Mouse (Mus musculus) stomach, embryonic 16.5 days (tissue): ENCODE measurements around the gene Chit1. TPM values are rescaled to one million over a fixed set of nuclear protein-coding genes. Genes with fewer than 3 reads are reported as not detected.
A peak's percentile ranks its signal among the peaks of the same experiment; 100 is the strongest.

Experiments used
- ATAC-seq: fragments of 200-750 bp; cut with Nextera tagmentation; 2 replicates; pipeline ENCODE4 v1.8.0; 2017; ENCODE audit warnings: moderate number of reproducible peaks, moderate TSS enrichment; ENCODE audit not compliant: insufficient read depth, low FRiP score
- H3K27ac ChIP-seq: fragments of 300-500 bp; sonication (generic); 2 replicates; pipeline ENCODE4 v1.5.1; 2014; ENCODE audit warnings: low read length
- H3K27me3 ChIP-seq: fragments of 300-500 bp; sonication (generic); 2 replicates; pipeline ENCODE4 v1.6.1; 2014; ENCODE audit warnings: low read length, control low read depth, mixed read lengths; ENCODE audit not compliant: control insufficient read depth, insufficient read depth
- H3K36me3 ChIP-seq: fragments of 300-500 bp; sonication (generic); 2 replicates; pipeline ENCODE4 v1.6.1; 2014; ENCODE audit warnings: low read length; ENCODE audit not compliant: control insufficient read depth, insufficient read depth
- H3K4me1 ChIP-seq: fragments of 300-500 bp; sonication (generic); 2 replicates; pipeline ENCODE4 v1.6.1; 2014; ENCODE audit warnings: low read length, control low read depth, mixed read lengths; ENCODE audit not compliant: control insufficient read depth, insufficient read depth
- H3K4me2 ChIP-seq: fragments of 300-500 bp; sonication (generic); 2 replicates; pipeline ENCODE4 v1.6.1; 2014; ENCODE audit warnings: low read depth, low read length, mixed read lengths
- H3K4me3 ChIP-seq: fragments of 300-500 bp; sonication (generic); replicated peaks from 2 replicates; pipeline ENCODE4 v1.5.1; 2014; ENCODE audit warnings: mild to moderate bottlenecking, low read length
- H3K9ac ChIP-seq: fragments of 300-500 bp; sonication (generic); 2 replicates; pipeline ENCODE4 v1.6.1; 2014; ENCODE audit warnings: low read length
- H3K9me3 ChIP-seq: fragments of 300-500 bp; sonication (generic); replicated peaks from 2 replicates; pipeline ENCODE4 v1.6.1; 2016; ENCODE audit warnings: low read length, control low read depth; ENCODE audit not compliant: control insufficient read depth
- WGBS: fragments of 180-500 bp; shearing (Covaris S2); extraction: QIAGEN DNeasy Blood & Tissue Kit; methylation state at CpG from one replicate; pipeline ENCODE4 v1.1.7; 2014; 5-methylcytosine and 5-hydroxymethylcytosine counted together
- polyA plus RNA-seq: library from polyadenylated mRNA; unstranded; fragments of >200 nt; fragmentation: Nextera tagmentation; extraction: Ambion mirVana; gene quantifications from 2 replicates; pipeline ENCODE4 v1.2.1, GENCODE M21; 2015

Gene Chit1
- polyA plus RNA-seq, 1 experiment from 2014 or later: 4.8 TPM

DNA sequence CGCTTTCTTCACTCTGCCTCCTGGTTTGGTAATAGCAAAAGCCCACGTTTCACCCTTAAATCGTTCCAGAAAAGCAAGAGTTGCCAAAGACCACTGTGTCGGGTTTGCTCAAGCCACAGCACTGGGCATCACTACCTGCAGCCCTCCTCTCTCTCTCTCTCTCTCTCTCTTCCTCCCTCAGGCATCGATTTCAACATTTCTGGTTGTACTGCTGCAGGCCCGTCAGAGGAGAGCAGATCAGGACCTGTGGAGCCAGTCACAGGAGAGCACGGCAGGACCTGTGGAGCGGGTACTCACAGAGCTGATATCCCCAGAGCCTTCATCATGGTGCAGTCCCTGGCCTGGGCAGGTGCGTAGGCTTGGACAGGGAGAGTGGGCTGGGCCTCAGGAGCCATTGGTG lies 27.4 kb downstream of the Chit1 start:
- WGBS: 77% methylated on average over 9 of the region's 9 CpGs

DNA sequence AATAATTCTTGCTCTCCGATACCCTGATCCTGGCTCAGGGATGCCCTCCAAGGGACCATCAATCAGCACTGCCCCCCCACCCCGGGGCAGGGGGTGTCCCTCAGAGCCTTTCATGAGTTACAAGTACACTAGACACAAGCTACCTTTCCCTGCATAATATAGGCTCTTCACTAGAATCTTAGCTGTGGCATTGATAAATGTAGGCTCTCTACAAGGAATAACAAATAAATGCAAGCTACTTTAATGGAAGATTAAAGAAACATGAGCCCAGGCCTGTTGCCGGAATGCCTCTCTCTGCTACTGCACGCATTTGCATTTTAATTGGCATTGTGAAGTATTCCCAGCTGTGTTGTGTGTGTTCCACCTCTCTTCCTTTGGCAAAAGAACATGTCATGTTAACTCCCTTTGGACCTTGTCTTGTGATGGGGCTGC lies 31.3 kb downstream of the Chit1 start:
- no peak overlapping the region for H3K9ac ChIP-seq
- ATAC-seq: no peak
- WGBS: 52% methylated on average over 4 of the region's 4 CpGs

More for the DNA sequence above, 27.4 kb downstream of the Chit1 start:
- Histone ChIP-seq H3K9me3 (no peaks in the 10 kb centered on the region), H3K27me3 (no peaks in the 10 kb centered on the region), H3K4me3 (no peak overlapping the region), H3K9ac (no peak overlapping the region), H3K4me2 (no peak overlapping the region), H3K27ac (no peak overlapping the region), H3K36me3 (no peaks in the 10 kb centered on the region), H3K4me1 (no peaks in the 10 kb centered on the region)
- no peak for ATAC-seq

DNA sequence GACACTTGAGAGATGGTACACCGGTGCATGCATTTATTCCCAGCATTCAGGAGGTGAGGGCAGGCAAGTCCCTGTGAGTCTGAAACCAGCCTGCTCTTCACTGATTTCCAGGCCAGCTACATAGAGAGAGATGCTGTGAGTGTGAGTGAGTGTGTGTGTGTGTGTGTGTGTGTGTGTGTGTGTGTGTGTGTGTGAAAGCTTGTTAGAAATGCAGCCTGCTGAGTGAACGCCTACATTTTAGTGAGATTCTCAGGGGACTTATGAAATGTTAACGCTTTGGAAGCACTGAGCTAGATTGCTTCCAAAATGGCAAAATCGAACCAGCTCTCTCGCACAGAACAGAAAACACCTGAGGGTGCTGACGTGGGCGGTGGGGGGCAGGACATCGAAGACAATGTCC lies 35.0 kb downstream of the Chit1 start:
- ATAC-seq: no peak
- Histone ChIP-seq H3K36me3 (no peaks in the 10 kb centered on the region), H3K9ac (no peak overlapping the region), H3K27me3 (no peaks in the 10 kb centered on the region), H3K4me3 (no peak overlapping the region), H3K27ac (no peak overlapping the region), H3K9me3 (no peaks in the 10 kb centered on the region), H3K4me2 (no peak overlapping the region), H3K4me1 (no peaks in the 10 kb centered on the region)
- 89% methylated on average over 8 of the region's 8 CpGs for WGBS

More for the DNA sequence above, 31.3 kb downstream of the Chit1 start:
- Histone ChIP-seq H3K4me1 (no peaks in the 10 kb centered on the region), H3K4me2 (no peak overlapping the region), H3K27me3 (no peaks in the 10 kb centered on the region), H3K27ac (no peak overlapping the region), H3K4me3 (no peak overlapping the region), H3K36me3 (no peaks in the 10 kb centered on the region), H3K9me3 (no peaks in the 10 kb centered on the region)

DNA sequence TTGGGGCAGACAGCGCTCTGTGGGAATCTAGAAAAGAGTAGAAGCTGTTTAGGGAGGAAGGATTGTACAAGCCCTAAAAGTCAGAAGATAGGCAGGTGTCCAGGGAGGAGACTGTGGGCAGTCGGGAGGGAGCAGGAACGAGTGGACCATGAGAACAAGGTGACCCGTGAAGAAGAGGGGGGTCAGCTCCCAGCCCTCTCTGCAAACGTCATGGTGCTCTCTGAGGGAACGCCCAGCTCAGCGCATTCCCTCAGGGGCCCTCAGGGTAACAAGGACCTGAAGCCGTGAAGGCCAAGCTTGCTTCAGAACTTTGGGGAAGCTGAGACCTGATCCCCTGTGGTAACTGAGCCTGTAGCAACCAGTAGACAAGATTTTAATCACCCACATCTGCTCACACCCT lies 39.0 kb downstream of the Chit1 start:
- Histone ChIP-seq H3K27me3 (no peaks in the 10 kb centered on the region), H3K4me3 (no peak overlapping the region), H3K27ac (no peak overlapping the region), H3K36me3 (no peaks in the 10 kb centered on the region), H3K9ac (no peak overlapping the region), H3K9me3 (no peaks in the 10 kb centered on the region), H3K4me2 (no peak overlapping the region), H3K4me1 (no peaks in the 10 kb centered on the region)
- ATAC-seq: no peak
- 54% methylated on average over 8 of the region's 8 CpGs for WGBS

DNA sequence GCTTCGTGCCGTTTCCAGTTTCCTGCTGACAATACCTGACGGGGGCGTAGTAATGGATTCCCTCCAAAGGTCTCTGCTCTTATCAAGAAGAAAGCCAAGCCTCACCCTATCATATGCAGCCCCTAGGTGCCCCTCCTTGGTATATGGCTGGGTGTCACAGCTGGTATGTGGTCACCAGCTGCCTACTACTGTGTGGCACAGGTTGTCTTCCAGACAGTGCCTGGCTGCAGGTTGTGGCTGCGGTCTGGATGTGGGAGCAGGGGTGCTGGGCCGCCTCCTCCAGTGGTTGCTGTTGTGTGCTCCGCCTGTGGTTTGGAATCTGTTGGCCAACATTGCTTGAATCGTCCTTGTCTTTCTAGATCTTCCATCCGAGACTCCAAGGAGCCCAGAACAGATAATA lies 39.7 kb downstream of the Chit1 start:
- H3K36me3 ChIP-seq: no peaks in the 10 kb centered on the region
- no peak overlapping the region for H3K27ac ChIP-seq
- H3K4me2 ChIP-seq: no peak overlapping the region
- no peak for ATAC-seq
- no peaks in the 10 kb centered on the region for H3K4me1 ChIP-seq
- H3K27me3 ChIP-seq: no peaks in the 10 kb centered on the region
- WGBS: 88% methylated on average over 9 of the region's 9 CpGs
- H3K4me3 ChIP-seq: no peak overlapping the region
- H3K9ac ChIP-seq: no peak overlapping the region
- H3K9me3 ChIP-seq: no peaks in the 10 kb centered on the region

DNA sequence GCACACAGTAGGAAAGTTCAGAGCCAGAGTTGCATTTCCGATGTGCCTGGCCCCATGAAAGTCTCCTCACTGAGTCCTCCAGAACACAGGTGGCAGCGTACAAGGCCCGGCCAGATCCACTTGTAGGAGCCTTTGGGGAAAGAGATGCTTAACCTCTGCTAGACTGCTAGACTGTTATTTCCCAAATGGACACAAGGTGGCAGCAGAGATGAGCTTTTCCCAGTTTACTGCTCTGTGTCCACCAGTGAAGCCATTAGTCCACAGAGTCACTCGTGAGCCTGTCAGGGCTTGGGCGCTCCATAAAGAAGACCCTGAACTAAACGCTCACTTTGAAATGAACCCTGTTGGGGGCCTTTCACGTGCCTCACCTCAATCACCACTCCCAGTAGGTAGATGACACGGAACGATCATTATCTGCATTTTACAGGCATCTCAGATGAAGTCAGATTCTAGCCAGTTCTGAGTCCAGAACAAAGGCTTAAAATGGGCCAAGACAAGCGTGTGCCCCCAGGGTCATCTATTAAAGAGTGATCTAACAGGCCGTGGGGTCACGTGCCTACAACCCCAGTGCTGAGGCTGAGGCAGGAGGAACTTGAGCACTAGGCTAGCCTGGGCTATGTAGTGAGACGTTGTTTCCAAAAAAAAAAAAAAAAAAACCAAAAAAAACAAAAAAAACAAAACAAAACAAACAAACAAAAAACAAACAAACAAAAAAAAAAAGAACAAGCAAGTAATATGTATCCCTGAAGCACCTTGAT lies 40.8 kb downstream of the Chit1 start:
- WGBS: 32% methylated on average over 13 of the region's 13 CpGs
- ATAC-seq: peak; percentile 86

DNA sequence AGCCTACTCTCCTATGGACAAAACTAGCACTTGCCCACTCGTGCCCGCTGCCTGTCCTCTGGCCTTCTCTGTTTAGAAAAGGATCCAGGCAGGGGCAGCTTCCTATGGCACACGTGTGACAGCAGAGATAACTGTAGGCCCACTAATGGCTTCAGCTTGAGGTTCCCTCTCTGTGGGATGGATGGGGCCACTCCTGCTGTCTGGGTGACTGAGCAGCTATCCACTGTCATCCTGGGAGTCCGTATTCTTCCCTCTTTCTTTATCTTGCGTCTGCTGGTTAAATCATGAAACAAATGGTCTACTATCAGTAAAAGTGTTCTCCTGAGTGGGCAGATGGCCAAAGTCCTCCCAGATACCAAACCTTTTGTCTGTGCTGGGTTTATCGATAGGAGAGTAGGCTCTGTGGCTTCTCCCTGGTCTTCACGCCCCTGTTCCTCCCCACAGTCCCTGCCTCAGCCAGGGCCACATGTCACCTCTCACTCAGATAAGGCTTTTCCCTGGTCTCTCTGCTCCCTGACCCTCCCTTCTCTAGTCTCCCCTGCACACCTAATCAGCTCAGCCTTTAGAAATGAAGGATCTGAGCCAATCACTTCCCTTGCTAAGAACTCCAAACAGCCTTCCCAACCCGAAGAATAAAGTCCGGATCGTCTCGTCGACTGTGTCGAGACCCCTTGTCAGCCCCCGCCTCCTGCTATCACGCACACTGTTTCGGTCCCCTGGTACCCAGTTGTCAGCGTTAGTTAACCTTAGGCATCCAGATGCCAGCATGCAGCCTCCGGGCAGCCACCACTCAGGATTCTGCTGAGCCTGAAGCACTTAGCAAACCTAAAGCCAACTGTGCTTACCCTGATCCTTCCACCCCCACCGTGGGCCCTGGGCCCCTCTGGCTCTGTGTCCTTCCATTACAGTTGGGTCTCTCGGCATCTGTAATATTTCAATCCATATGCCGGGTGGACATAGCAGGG lies 41.9 kb downstream of the Chit1 start:
- Histone ChIP-seq H3K9me3 (no peaks in the 10 kb centered on the region), H3K27ac (no peak overlapping the region), H3K4me1 (no peaks in the 10 kb centered on the region), H3K27me3 (no peaks in the 10 kb centered on the region), H3K4me2 (no peak overlapping the region), H3K4me3 (no peak overlapping the region), H3K36me3 (no peaks in the 10 kb centered on the region), H3K9ac (no peak overlapping the region)
- no peak for ATAC-seq
- WGBS: 63% methylated on average over 21 of the region's 21 CpGs

More for the DNA sequence above, 40.8 kb downstream of the Chit1 start:
- no peak overlapping the region for H3K4me2 ChIP-seq
- H3K9ac ChIP-seq: no peak overlapping the region
- H3K27me3 ChIP-seq: no peaks in the 10 kb centered on the region
- no peaks in the 10 kb centered on the region for H3K4me1 ChIP-seq
- no peaks in the 10 kb centered on the region for H3K9me3 ChIP-seq
- no peaks in the 10 kb centered on the region for H3K36me3 ChIP-seq
- H3K4me3 ChIP-seq: no peak overlapping the region
- no peak overlapping the region for H3K27ac ChIP-seq

DNA sequence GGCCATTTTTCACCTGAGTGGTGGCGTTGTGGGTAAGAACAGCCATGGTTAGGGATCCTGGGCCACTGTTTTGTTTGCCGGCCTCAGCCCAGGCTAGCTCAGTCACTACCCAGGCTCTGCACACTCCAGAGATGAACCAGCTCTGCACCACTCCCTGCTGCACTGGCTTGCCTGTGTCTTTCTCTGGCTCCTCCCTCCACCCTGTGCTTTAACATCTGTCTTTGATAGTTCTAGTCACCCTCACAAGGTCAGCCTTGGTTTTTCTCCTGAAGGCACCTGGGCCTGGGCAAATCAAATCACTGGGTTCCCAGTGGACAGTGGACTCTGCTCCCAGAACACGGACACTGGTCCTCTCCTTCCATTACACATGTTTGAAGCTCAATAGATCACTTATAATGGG lies 43.1 kb downstream of the Chit1 start:
- Histone ChIP-seq H3K4me3 (no peak overlapping the region), H3K9ac (no peak overlapping the region), H3K27ac (no peak overlapping the region), H3K27me3 (no peaks in the 10 kb centered on the region), H3K9me3 (no peaks in the 10 kb centered on the region), H3K36me3 (no peaks in the 10 kb centered on the region), H3K4me1 (no peaks in the 10 kb centered on the region), H3K4me2 (no peak overlapping the region)
- no peak for ATAC-seq
- 90% methylated on average over 3 of the region's 3 CpGs for WGBS

DNA sequence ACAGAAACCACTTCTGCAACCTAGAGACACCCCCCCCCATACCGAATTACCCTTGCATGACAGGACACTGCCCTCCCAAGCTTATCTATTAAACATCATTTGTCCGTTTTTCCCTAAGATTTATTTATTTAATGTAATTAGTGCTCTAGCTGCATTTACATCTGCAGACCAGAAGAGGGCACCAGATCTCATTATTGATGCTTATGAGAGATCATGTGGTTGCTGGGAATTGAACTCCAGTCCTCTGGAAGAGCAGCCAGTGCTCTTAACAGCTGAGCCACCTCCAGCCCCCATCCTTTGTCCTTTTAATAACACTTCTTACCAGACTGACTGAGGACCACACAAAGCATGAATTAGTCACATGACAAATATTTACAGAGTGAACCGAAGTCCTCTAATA lies 43.6 kb downstream of the Chit1 start:
- no peak for ATAC-seq
- Histone ChIP-seq H3K9me3 (no peaks in the 10 kb centered on the region), H3K4me3 (no peak overlapping the region), H3K27ac (no peak overlapping the region), H3K4me2 (no peak overlapping the region), H3K27me3 (no peaks in the 10 kb centered on the region), H3K9ac (no peak overlapping the region), H3K36me3 (no peaks in the 10 kb centered on the region), H3K4me1 (no peaks in the 10 kb centered on the region)
- WGBS: 51% methylated on average over 3 of the region's 3 CpGs
